Mouse (Mus musculus) stomach, postnatal 0 days (tissue): ENCODE measurements around the gene Gtf2a2. TPM values are rescaled to one million over a fixed set of nuclear protein-coding genes. Genes with fewer than 3 reads are reported as not detected.
A peak's percentile ranks its signal among the peaks of the same experiment; 100 is the strongest.
"Not testable (repeated sequence)": the region's sequence is repeated elsewhere in the genome, so short reads cannot be mapped to it uniquely, and the experiment has no call there.

Experiments used
- ATAC-seq: fragments of 200-750 bp; cut with Nextera tagmentation; 2 replicates; pipeline ENCODE4 v1.8.0; 2017; ENCODE audit not compliant: low FRiP score, low TSS enrichment
- DNase-seq: peaks from one replicate; pipeline ENCODE4 v3.0.0-alpha.2; 2016; ENCODE audit warnings: low spot score
- H3K27ac ChIP-seq: fragments of 300-500 bp; sonication (generic); replicated peaks from 2 replicates; pipeline ENCODE4 v1.5.1; 2014; ENCODE audit warnings: mild to moderate bottlenecking, control low read depth
- H3K27me3 ChIP-seq: fragments of 300-500 bp; sonication (generic); 2 replicates; pipeline ENCODE4 v1.6.1; 2014; ENCODE audit warnings: low read length; ENCODE audit not compliant: control insufficient read depth, insufficient read depth
- H3K36me3 ChIP-seq: fragments of 300-500 bp; sonication (generic); 2 replicates; pipeline ENCODE4 v1.6.1; 2014; ENCODE audit warnings: low read length, mixed read lengths; ENCODE audit not compliant: control insufficient read depth, insufficient read depth
- H3K4me1 ChIP-seq: fragments of 300-500 bp; sonication (generic); replicated peaks from 2 replicates; pipeline ENCODE4 v1.6.1; 2014; ENCODE audit warnings: antibody characterized with exemption; ENCODE audit not compliant: control insufficient read depth, insufficient read depth
- H3K4me2 ChIP-seq: fragments of 300-500 bp; sonication (generic); replicated peaks from 2 replicates; pipeline ENCODE4 v1.6.1; 2014; ENCODE audit warnings: low read depth, mild to moderate bottlenecking, control low read depth, moderate library complexity
- H3K4me3 ChIP-seq: fragments of 300-500 bp; sonication (generic); 2 replicates; pipeline ENCODE4 v1.5.1; 2014; ENCODE audit warnings: low read depth, low read length, control low read depth
- H3K9ac ChIP-seq: fragments of 300-500 bp; sonication (generic); 2 replicates; pipeline ENCODE4 v1.6.1; 2014; ENCODE audit warnings: mild to moderate bottlenecking, low read length, control low read depth, mixed read lengths
- H3K9me3 ChIP-seq: fragments of 300-500 bp; sonication (generic); 2 replicates; pipeline ENCODE4 v1.6.1; 2016; ENCODE audit warnings: low read length; ENCODE audit not compliant: control insufficient read depth
- CTCF ChIP-seq: IDR thresholded peaks from 2 replicates; pipeline ENCODE4 v1.5.1; 2016; ENCODE audit warnings: antibody characterized with exemption, low read depth, mild to moderate bottlenecking, moderate library complexity
- EP300 ChIP-seq: optimal IDR thresholded peaks from 2 replicates; pipeline ENCODE3; 2016; ENCODE audit warnings: antibody characterized with exemption
- WGBS: fragments of 180-500 bp; shearing (Covaris S2); extraction: QIAGEN DNeasy Blood & Tissue Kit; methylation state at CpG from one replicate; pipeline ENCODE4 v1.1.7; 2014; 5-methylcytosine and 5-hydroxymethylcytosine counted together
- polyA plus RNA-seq: library from polyadenylated mRNA; unstranded; fragments of >200 nt; fragmentation: Nextera tagmentation; extraction: Ambion mirVana; gene quantifications from 2 replicates; pipeline ENCODE4 v1.2.1, GENCODE M21; 2015

Gene Gtf2a2
- polyA plus RNA-seq, 1 experiment from 2014 or later = 160 TPM

DNA sequence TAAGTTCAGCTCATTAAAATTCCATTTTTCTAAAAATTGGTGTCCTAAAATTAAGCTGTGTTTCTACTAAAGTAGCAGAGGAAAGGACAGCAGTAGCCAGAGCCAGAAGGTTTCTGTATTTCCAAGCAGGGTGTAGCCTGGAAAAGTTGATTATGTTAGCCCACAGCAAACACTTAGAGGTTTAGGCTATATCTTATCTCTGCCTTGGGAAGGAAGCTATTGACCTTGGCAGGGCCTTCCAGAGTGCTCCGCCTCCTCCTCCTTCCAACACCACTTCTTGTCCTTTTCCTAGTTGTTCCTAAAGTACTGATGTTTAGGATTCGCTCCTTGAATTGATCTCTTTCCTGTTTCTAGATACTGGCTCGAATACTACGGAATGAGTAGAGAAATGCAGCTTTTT, 9.7 kb downstream of the Gtf2a2 start:
- no peak overlapping the region for H3K27ac ChIP-seq
- no peak overlapping the region for H3K4me2 ChIP-seq
- 81% methylated on average over 4 of the region's 4 CpGs for WGBS
- H3K9me3 ChIP-seq = no peaks in the 10 kb centered on the region
- H3K9ac ChIP-seq = no peak overlapping the region
- H3K4me1 ChIP-seq = no peaks in the 10 kb centered on the region
- DNase-seq (peak; percentile 72), ATAC-seq (peak; percentile 71; the same call in 1 of the 2 replicates)
- no peak overlapping the region for H3K4me3 ChIP-seq
- no peaks in the 10 kb centered on the region for H3K36me3 ChIP-seq
- TF ChIP-seq EP300 = no peak
- TF ChIP-seq CTCF = no peak
- no peaks in the 10 kb centered on the region for H3K27me3 ChIP-seq

DNA sequence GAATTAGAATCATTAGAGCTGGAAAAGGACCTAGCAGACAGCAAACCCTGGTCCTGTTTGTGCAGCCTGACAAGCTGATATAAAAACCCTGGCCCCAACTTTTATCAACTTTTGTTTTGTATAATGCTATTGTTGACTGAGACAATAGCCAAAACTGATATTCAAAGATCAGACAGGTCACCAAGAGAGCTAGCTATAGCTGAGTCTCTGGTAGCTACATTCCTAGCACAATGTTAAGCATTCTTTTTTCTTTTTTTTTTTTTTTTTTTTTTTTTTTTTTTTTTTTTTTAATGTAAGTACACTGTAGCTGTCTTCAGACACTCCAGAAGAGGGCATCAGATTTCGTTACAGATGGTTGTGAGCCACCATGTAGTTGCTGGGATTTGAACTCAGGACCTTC, 11.3 kb downstream of the Gtf2a2 start:
- WGBS = 81% methylated on average over 1 of the region's 1 CpGs
- H3K27ac ChIP-seq, H3K36me3 ChIP-seq, H3K27me3 ChIP-seq, H3K4me1 ChIP-seq, H3K9me3 ChIP-seq, H3K4me2 ChIP-seq, ATAC-seq, H3K4me3 ChIP-seq, H3K9ac ChIP-seq, DNase-seq: not testable (repeated sequence)

DNA sequence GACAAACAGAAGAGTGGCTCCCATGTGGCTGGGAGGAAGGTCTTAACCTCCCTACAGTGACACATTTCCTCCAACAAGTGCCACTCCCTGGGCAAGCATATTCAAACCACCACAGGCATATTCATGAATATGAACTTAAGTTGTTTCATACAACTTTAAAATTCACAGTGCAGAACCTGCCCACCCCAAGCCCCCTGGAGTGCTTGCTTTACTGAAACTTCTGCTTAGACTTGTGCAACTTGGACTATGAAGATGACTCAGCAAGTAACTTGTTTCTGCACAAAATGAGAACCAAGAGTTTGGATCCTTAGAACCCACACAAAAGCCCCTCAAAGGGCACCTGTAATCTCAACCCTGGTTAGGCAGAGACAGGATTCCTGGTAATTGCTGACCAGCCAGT, 12.3 kb downstream of the Gtf2a2 start:
- no peak overlapping the region for H3K4me3 ChIP-seq
- H3K27ac ChIP-seq = no peak overlapping the region
- H3K4me1 ChIP-seq = no peaks in the 10 kb centered on the region
- H3K9ac ChIP-seq = no peak overlapping the region
- H3K4me2 ChIP-seq = no peak overlapping the region
- H3K27me3 ChIP-seq = no peaks in the 10 kb centered on the region
- DNase-seq = no peak
- no peaks in the 10 kb centered on the region for H3K36me3 ChIP-seq
- no peaks in the 10 kb centered on the region for H3K9me3 ChIP-seq
- ATAC-seq = peak; percentile 80; the same call in 1 of the 2 replicates
- no peak for TF ChIP-seq CTCF
- TF ChIP-seq EP300 = no peak

DNA sequence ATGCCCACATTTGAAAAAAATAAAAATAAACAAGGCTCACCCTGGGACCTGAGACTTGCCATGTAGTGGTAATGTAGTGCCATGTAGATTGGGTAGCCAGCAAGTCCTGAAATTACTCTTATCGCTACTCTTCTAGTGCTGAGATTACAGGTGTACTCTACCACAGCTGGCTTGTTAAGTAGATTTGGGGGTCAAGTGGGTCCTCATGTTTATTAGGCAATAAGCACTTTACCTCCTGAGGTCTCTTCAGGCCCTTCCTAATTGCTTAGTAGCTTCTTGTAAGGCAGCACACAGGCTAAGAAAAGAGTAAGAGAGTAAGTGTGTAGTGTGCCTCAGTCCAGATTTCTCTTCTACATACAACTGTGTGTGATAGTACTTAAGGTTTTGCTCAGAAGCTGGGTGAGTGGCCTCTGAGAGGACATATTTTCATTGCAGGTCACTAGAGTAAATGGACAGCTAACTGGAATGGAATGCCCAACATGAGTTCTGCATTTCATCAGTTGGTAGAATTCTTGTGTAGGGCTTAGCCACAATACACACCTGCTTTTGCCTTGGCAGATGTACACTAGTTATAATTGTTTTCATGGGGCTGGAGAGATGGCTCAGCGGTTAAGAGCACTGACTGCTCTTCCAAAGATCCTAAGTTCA, 13.1 kb downstream of the Gtf2a2 start:
- H3K9ac ChIP-seq = no peak overlapping the region
- TF ChIP-seq EP300 (no peak), CTCF (no peak)
- no peak overlapping the region for H3K27ac ChIP-seq
- no peaks in the 10 kb centered on the region for H3K9me3 ChIP-seq
- H3K4me2 ChIP-seq = no peak overlapping the region
- ATAC-seq = no peak
- H3K4me1 ChIP-seq = no peaks in the 10 kb centered on the region
- H3K4me3 ChIP-seq = no peak overlapping the region
- no peak for DNase-seq
- no peaks in the 10 kb centered on the region for H3K36me3 ChIP-seq
- no peaks in the 10 kb centered on the region for H3K27me3 ChIP-seq
- 92% methylated on average over 2 of the region's 2 CpGs for WGBS

DNA sequence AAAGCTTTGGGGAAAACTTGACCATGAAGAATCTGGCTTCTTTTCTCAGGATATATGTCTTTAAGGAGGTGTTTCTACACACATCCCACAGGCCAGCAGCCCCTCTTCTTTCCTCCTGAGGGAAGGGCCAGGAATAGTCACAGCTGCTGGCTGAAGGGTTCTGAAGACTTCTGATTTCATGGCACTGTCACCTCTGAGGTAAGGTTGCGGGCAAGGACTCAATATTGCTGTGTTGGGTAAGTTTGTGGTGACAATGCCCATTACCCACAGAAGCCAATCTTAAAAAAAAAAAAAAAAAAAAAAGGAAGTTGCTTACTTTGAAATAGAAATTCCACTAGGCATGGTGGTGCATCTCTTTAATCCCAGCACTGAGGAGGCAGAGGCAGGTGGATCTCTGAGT, 19.8 kb downstream of the Gtf2a2 start:
- no peak overlapping the region for H3K9ac ChIP-seq
- ATAC-seq (no peak), DNase-seq (no peak)
- TF ChIP-seq EP300 = no peak
- TF ChIP-seq CTCF = no peak
- H3K27me3 ChIP-seq = no peaks in the 10 kb centered on the region
- no peaks in the 10 kb centered on the region for H3K9me3 ChIP-seq
- H3K4me2 ChIP-seq = peak overlapping the region; percentile 27; the same call in 1 of the 2 replicates
- H3K27ac ChIP-seq = 0 out of 2 replicates have a peak overlapping the region, but pooled peaks have one; percentile 20
- 76% methylated on average over 1 of the region's 1 CpGs for WGBS
- H3K4me1 ChIP-seq = no peaks in the 10 kb centered on the region
- no peaks in the 10 kb centered on the region for H3K36me3 ChIP-seq
- H3K4me3 ChIP-seq = 0 out of 2 replicates have a peak overlapping the region, but pooled peaks have one; percentile 0

DNA sequence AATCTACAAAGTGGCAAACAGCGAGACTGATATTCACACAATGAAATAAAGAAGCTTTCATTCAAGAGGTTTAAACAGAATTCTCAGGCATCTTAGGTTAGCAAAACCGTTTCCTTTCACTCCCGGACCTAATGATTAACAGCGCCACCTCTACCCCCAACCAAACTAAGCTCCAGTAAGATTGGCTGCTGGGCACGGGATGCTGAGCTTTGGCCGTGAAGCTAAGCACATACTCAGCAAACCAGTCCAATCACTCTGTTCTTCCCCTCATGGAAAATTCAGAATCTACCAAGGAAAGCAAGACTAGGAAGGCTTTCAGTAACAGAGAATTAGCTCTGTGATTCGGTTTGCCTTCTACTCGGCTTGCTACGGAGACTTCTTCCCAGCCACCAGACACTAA, 20.7 kb downstream of the Gtf2a2 start:
- 36% methylated on average over 9 of the region's 9 CpGs for WGBS
- Histone ChIP-seq H3K4me1 (no peaks in the 10 kb centered on the region), H3K27me3 (no peaks in the 10 kb centered on the region), H3K36me3 (no peaks in the 10 kb centered on the region), H3K27ac (peak overlapping the region; percentile 49), H3K4me2 (peak overlapping the region; percentile 41), H3K9ac (peak overlapping the region; percentile 13; the same call in 1 of the 2 replicates), H3K4me3 (peak overlapping the region; percentile 28; the same call in 1 of the 2 replicates), H3K9me3 (no peaks in the 10 kb centered on the region)
- no peak for TF ChIP-seq EP300
- no peak for TF ChIP-seq CTCF
- ATAC-seq (no peak), DNase-seq (peak; percentile 60)
